Mouse (Mus musculus) heart, embryonic 11.5 days (tissue): Measurements from ENCODE around the gene Gm20388. TPM values are rescaled to one million over a fixed set of nuclear protein-coding genes. Genes with fewer than 3 reads are reported as not detected.

ENCODE experiments used
- ATAC-seq: fragments of 200-750 bp; cut with Nextera tagmentation; replicated peaks from 2 replicates; pipeline ENCODE4 v1.8.0; 2017; ENCODE audit warnings: moderate library complexity; ENCODE audit not compliant: insufficient number of reproducible peaks, low FRiP score, low TSS enrichment
- H3K27ac ChIP-seq: fragments of 300-500 bp; sonication (generic); 2 replicates; pipeline ENCODE4 v1.5.1; 2014; ENCODE audit warnings: mild to moderate bottlenecking, low read depth, low read length
- H3K27me3 ChIP-seq: fragments of 300-500 bp; sonication (generic); 2 replicates; pipeline ENCODE4 v1.6.1; 2014; ENCODE audit warnings: mild to moderate bottlenecking, low read length, mixed read lengths; ENCODE audit not compliant: control insufficient read depth, insufficient read depth
- H3K36me3 ChIP-seq: fragments of 300-500 bp; sonication (generic); 2 replicates; pipeline ENCODE4 v1.6.1; 2014; ENCODE audit warnings: mild to moderate bottlenecking, low read length, moderate library complexity, mixed read lengths; ENCODE audit not compliant: control insufficient read depth, insufficient read depth
- H3K4me1 ChIP-seq: fragments of 300-500 bp; sonication (generic); 2 replicates; pipeline ENCODE4 v1.6.1; 2014; ENCODE audit warnings: low read length; ENCODE audit not compliant: control insufficient read depth, insufficient read depth
- H3K4me2 ChIP-seq: fragments of 300-500 bp; sonication (generic); 2 replicates; pipeline ENCODE4 v1.6.1; 2014; ENCODE audit warnings: mild to moderate bottlenecking, moderate library complexity
- H3K4me3 ChIP-seq: fragments of 300-500 bp; sonication (generic); 2 replicates; pipeline ENCODE4 v1.5.1; 2014; ENCODE audit warnings: low read depth, low read length
- H3K9ac ChIP-seq: fragments of 300-500 bp; sonication (generic); 2 replicates; pipeline ENCODE4 v1.6.1; 2014; ENCODE audit warnings: mild to moderate bottlenecking, low read depth, low read length, moderate library complexity
- H3K9me3 ChIP-seq: fragments of 300-500 bp; sonication (generic); replicated peaks from 2 replicates; pipeline ENCODE4 v1.6.1; 2016; ENCODE audit warnings: low read length; ENCODE audit not compliant: control insufficient read depth
- WGBS: fragments of 180-500 bp; shearing (Covaris S2); extraction: QIAGEN DNeasy Blood & Tissue Kit; methylation state at CpG from one replicate; pipeline ENCODE4 v1.1.7; 2014; ENCODE audit not compliant: insufficient replicate concordance; 5-methylcytosine and 5-hydroxymethylcytosine counted together
- polyA plus RNA-seq: library from polyadenylated mRNA; unstranded; fragments of >200 nt; fragmentation: Nextera tagmentation; extraction: Ambion mirVana; gene quantifications from 2 replicates; pipeline ENCODE4 v1.2.1, GENCODE M21; 2014

Gm20388 gene
- polyA plus RNA-seq, 1 experiment from 2014 or later = 6.4 TPM

- Histone ChIP-seq H3K4me1 (no peaks in the 10 kb centered on the region), H3K9me3 (no peaks in the 10 kb centered on the region), H3K36me3 (no peaks in the 10 kb centered on the region), H3K27ac (no peak overlapping the region), H3K27me3 (peaks cover 37% of the 10 kb centered on the region), H3K4me2 (no peak overlapping the region), H3K9ac (no peak overlapping the region), H3K4me3 (no peak overlapping the region)
- no peak for ATAC-seq
- 89% methylated on average over 5 of the region's 5 CpGs for WGBS
Measured at GRCm38 (mm10) chr8:120962606-120963380, 1052.2 kb downstream of the Gm20388 start.

- no peak overlapping the region for H3K4me3 ChIP-seq
- 24% methylated on average over 3 of the region's 3 CpGs for WGBS
- peaks cover 44% of the 10 kb centered on the region for H3K27me3 ChIP-seq
Measured at GRCm38 (mm10) chr8:120966557-120966956, 1055.9 kb downstream of the Gm20388 start.

GRCm38 (mm10) chr8:120968308-120968707, 1057.7 kb downstream of the Gm20388 start:
- H3K4me3 ChIP-seq = no peak overlapping the region
- WGBS = 55% methylated on average over 6 of the region's 6 CpGs
- no peak for ATAC-seq
- H3K9ac ChIP-seq = no peak overlapping the region
- H3K9me3 ChIP-seq = no peaks in the 10 kb centered on the region
- peaks cover 6% of the 10 kb centered on the region for H3K4me1 ChIP-seq
- no peak overlapping the region for H3K27ac ChIP-seq
- no peaks in the 10 kb centered on the region for H3K36me3 ChIP-seq
- H3K27me3 ChIP-seq = peaks cover 49% of the 10 kb centered on the region
- no peak overlapping the region for H3K4me2 ChIP-seq

More at GRCm38 (mm10) chr8:120966557-120966956, 1055.9 kb downstream of the Gm20388 start:
- no peaks in the 10 kb centered on the region for H3K9me3 ChIP-seq
- H3K4me2 ChIP-seq = no peak overlapping the region
- H3K9ac ChIP-seq = no peak overlapping the region
- H3K4me1 ChIP-seq = peaks cover 1% of the 10 kb centered on the region
- ATAC-seq = no peak
- H3K27ac ChIP-seq = no peak overlapping the region
- no peaks in the 10 kb centered on the region for H3K36me3 ChIP-seq

- Histone ChIP-seq H3K36me3 (no peaks in the 10 kb centered on the region), H3K9me3 (no peaks in the 10 kb centered on the region), H3K27ac (no peak overlapping the region), H3K4me2 (no peak overlapping the region), H3K4me1 (peaks cover 6% of the 10 kb centered on the region), H3K4me3 (no peak overlapping the region), H3K9ac (no peak overlapping the region), H3K27me3 (peaks cover 68% of the 10 kb centered on the region)
- ATAC-seq = no peak
- WGBS = 38% methylated on average over 5 of the region's 5 CpGs
Measured at GRCm38 (mm10) chr8:120970346-120970745, 1059.7 kb downstream of the Gm20388 start.

- Histone ChIP-seq H3K4me3 (peak overlapping the region; percentile 26), H3K9ac (peak overlapping the region; percentile 10; the same call in 1 of the 2 replicates), H3K27ac (no peak overlapping the region), H3K27me3 (peaks cover 66% of the 10 kb centered on the region), H3K4me2 (peak overlapping the region; percentile 68), H3K4me1 (peaks cover 6% of the 10 kb centered on the region), H3K36me3 (no peaks in the 10 kb centered on the region), H3K9me3 (no peaks in the 10 kb centered on the region)
- 15% methylated on average over 34 of the region's 34 CpGs for WGBS
- no peak for ATAC-seq
Measured at GRCm38 (mm10) chr8:120971691-120972469, 1061.2 kb downstream of the Gm20388 start.

GRCm38 (mm10) chr8:120973046-120973445, 1062.4 kb downstream of the Gm20388 start:
- peaks cover 6% of the 10 kb centered on the region for H3K4me1 ChIP-seq
- no peaks in the 10 kb centered on the region for H3K36me3 ChIP-seq
- H3K27ac ChIP-seq = no peak overlapping the region
- no peak overlapping the region for H3K4me3 ChIP-seq
- WGBS = 24% methylated on average over 7 of the region's 7 CpGs
- no peak for ATAC-seq
- peaks cover 67% of the 10 kb centered on the region for H3K27me3 ChIP-seq
- peak overlapping the region; percentile 68; the same call in 1 of the 2 replicates for H3K4me2 ChIP-seq
- H3K9ac ChIP-seq = no peak overlapping the region
- H3K9me3 ChIP-seq = no peaks in the 10 kb centered on the region

GRCm38 (mm10) chr8:120977131-120977530, 1066.5 kb downstream of the Gm20388 start:
- ATAC-seq = no peak
- Histone ChIP-seq H3K9ac (no peak overlapping the region), H3K27me3 (peaks cover 54% of the 10 kb centered on the region)

GRCm38 (mm10) chr8:120979210-120979609, 1068.6 kb downstream of the Gm20388 start:
- no peaks in the 10 kb centered on the region for H3K36me3 ChIP-seq
- WGBS = 37% methylated on average over 9 of the region's 9 CpGs
- no peaks in the 10 kb centered on the region for H3K9me3 ChIP-seq
- H3K9ac ChIP-seq = no peak overlapping the region
- no peak overlapping the region for H3K4me2 ChIP-seq
- no peak overlapping the region for H3K27ac ChIP-seq
- peaks cover 41% of the 10 kb centered on the region for H3K27me3 ChIP-seq
- H3K4me1 ChIP-seq = 0 out of 2 replicates have a peak, but pooled peaks cover 2% of the 10 kb centered on the region
- H3K4me3 ChIP-seq = no peak overlapping the region
- ATAC-seq = no peak

More at GRCm38 (mm10) chr8:120977131-120977530, 1066.5 kb downstream of the Gm20388 start:
- 62% methylated on average over 13 of the region's 13 CpGs for WGBS
- Histone ChIP-seq H3K9me3 (no peaks in the 10 kb centered on the region), H3K36me3 (no peaks in the 10 kb centered on the region), H3K27ac (no peak overlapping the region), H3K4me2 (no peak overlapping the region), H3K4me1 (0 out of 2 replicates have a peak, but pooled peaks cover 2% of the 10 kb centered on the region), H3K4me3 (no peak overlapping the region)
